Mouse (Mus musculus) frontal cortex, postnatal 10 days (tissue): ENCODE results near the gene Olfr1028.

ENCODE experiments used
- DNase-seq, 2 experiments: peaks; one replicate each; pipeline ENCODE4 v3.0.0; 2022; ENCODE audit warnings: low spot score in 2 of 2, mixed read lengths in 1 of 2

Olfr1028 gene

GRCm38 (mm10) chr2:85950137-85950536 lies at the start of gene Olfr1028:
TSS of gene Olfr1028 (plus strand) at chr2:85950437.
- DNase-seq: no peak

GRCm38 (mm10) chr2:85904952-85905351 lies 45.3 kb upstream of the Olfr1028 start, which contains the start of gene Olfr1024:
TSS of gene Olfr1024 (minus strand) at chr2:85905052.
- no peak for DNase-seq

- no peak for DNase-seq
These were observed 37.0 kb upstream of the Olfr1028 start for GRCm38 (mm10) chr2:85913197-85913596.

- no peak for DNase-seq
These were observed 35.3 kb upstream of the Olfr1028 start, which contains the start of gene Olfr1025-ps1 for GRCm38 (mm10) chr2:85914893-85915292. TSS of gene Olfr1025-ps1 (plus strand) at chr2:85915193.

- DNase-seq: no peak
These were observed 29.0 kb upstream of the Olfr1028 start, which contains the start of gene Olfr1026 for GRCm38 (mm10) chr2:85921258-85921657. TSS of gene Olfr1026 (plus strand) at chr2:85921558.

- no peak for DNase-seq
These were observed 23.4 kb downstream of the Olfr1028 start, which contains the start of gene Olfr1029 for GRCm38 (mm10) chr2:85973595-85973994. TSS of gene Olfr1029 (plus strand) at chr2:85973895.

GRCm38 (mm10) chr2:85978976-85979375 lies 28.7 kb downstream of the Olfr1028 start, which contains the start of gene Olfr1030:
TSS of gene Olfr1030 (plus strand) at chr2:85979276.
- DNase-seq: no peak

GRCm38 (mm10) chr2:85990004-85990403 lies 39.8 kb downstream of the Olfr1028 start, which contains the start of gene Olfr1031:
TSS of gene Olfr1031 (plus strand) at chr2:85990304.
- no peak for DNase-seq
